Mouse (Mus musculus): ENCODE measurements around the gene Cd19. TPM values are rescaled to one million over a fixed set of nuclear protein-coding genes. Genes with fewer than 3 reads are reported as not detected.

Gene Cd19
- total and polyA plus RNA-seq, 3 experiments, result 132 to 234 (median 141) TPM

- Histone ChIP-seq H3K27me3 (replicated peaks) (no peaks in the 10 kb centered on the region), H3K4me2 (ENCODE audit: insufficient read depth, low read depth, poor library complexity, severe bottlenecking) (no peak overlapping the region), H3K9ac (ENCODE audit: insufficient read depth, low read depth) (no peak overlapping the region), H3K4me1 (ENCODE audit: control insufficient read depth in 1 of 2, insufficient read depth in 2 of 2) (peaks cover 7 to 34% of the 10 kb centered on the region in 2 experiments), H3K79me2 (replicated peaks; ENCODE audit: control insufficient read depth, extremely low read depth, insufficient read depth, poor library complexity, severe bottlenecking) (no peaks in the 10 kb centered on the region), H3K9me3 (replicated peaks; ENCODE audit: low read length) (no peaks in the 10 kb centered on the region), H3K27ac (ENCODE audit: insufficient read depth, low read depth) (no peak overlapping the region), H3K4me3 (replicated peaks in 1 of 3; ENCODE audit: low read depth in 2 of 3, low read length in 2 of 3, poor library complexity in 1 of 3) (no peak overlapping the region), H3K36me3 (replicated peaks in 1 of 2; ENCODE audit: control insufficient read depth in 1 of 2, insufficient read depth in 1 of 2, low read length in 1 of 2) (peaks cover 0 to 11% of the 10 kb centered on the region in 2 experiments)
- DNase-seq (ENCODE audit: extremely low read depth), result no peak
- in situ Hi-C loops (cut with MboI; ENCODE audit: low pct_ligation_motif_present, low pct_unique_long_range_greater_than_20kb, low sequenced_read_pairs) (no loop called here), dilution Hi-C loops (cut with MboI; ENCODE audit: extremely low pct_ligation_motif_present, extremely low pct_unique_long_range_greater_than_20kb, low sequenced_read_pairs) (no loop called here)
- no peak for TF ChIP-seq CHD2 (IDR thresholded peaks at IDR 0.05; ENCODE audit: low read length)
- TF ChIP-seq TCF12 (IDR thresholded peaks at IDR 0.05; ENCODE audit: low read depth, low read length), result no peak
- no peak for TF ChIP-seq ZNF384 (IDR thresholded peaks at IDR 0.05; ENCODE audit: low read depth, low read length)
- no peak for TF ChIP-seq ELF1 (IDR thresholded peaks at IDR 0.05; ENCODE audit: low read depth, low read length)
- no peak for TF ChIP-seq POLR2A (IDR thresholded peaks at IDR 0.05; ENCODE audit: low read depth, low read length)
- TF ChIP-seq ETS1 (conservative IDR thresholded peaks at IDR 0.05; ENCODE audit: low read depth, low read length), result no peak
- no peak for TF ChIP-seq ZKSCAN1 (IDR thresholded peaks at IDR 0.05; ENCODE audit: borderline replicate concordance, low read depth, low read length)
- TF ChIP-seq JUN (IDR thresholded peaks at IDR 0.05; ENCODE audit: insufficient read depth, low read depth, low read length), result no peak
- no peak for TF ChIP-seq NELFE (IDR thresholded peaks at IDR 0.05; ENCODE audit: low read depth, low read length)
- no peak for TF ChIP-seq GABPA (IDR thresholded peaks at IDR 0.05; ENCODE audit: insufficient replicate concordance, low read depth, low read length)
- TF ChIP-seq POLR2AphosphoS2 (IDR thresholded peaks at IDR 0.05; ENCODE audit: low read depth, low read length), result no peak
- TF ChIP-seq USF2 (conservative IDR thresholded peaks at IDR 0.05; ENCODE audit: low read depth, low read length), result no peak
- no peak for TF ChIP-seq IRF4 (IDR thresholded peaks at IDR 0.05; ENCODE audit: low read depth, low read length)
- no peak for TF ChIP-seq ZMIZ1 (IDR thresholded peaks at IDR 0.05; ENCODE audit: low read depth, low read length)
- TF ChIP-seq USF1 (IDR thresholded peaks at IDR 0.05; ENCODE audit: low read depth, low read length), result no peak
- TF ChIP-seq KAT2A (IDR thresholded peaks at IDR 0.05; ENCODE audit: insufficient replicate concordance, low read length), result no peak
- TF ChIP-seq SIN3A (IDR thresholded peaks at IDR 0.05; ENCODE audit: low read length), result no peak
Measured at GRCm38 (mm10) chr7:126458844-126459618, 44.3 kb upstream of the Cd19 start.

GRCm38 (mm10) chr7:126458225-126458624 lies 43.5 kb upstream of the Cd19 start:
- Histone ChIP-seq H3K79me2 (replicated peaks; ENCODE audit: control insufficient read depth, extremely low read depth, insufficient read depth, poor library complexity, severe bottlenecking) (no peaks in the 10 kb centered on the region), H3K4me1 (ENCODE audit: control insufficient read depth in 1 of 2, insufficient read depth in 2 of 2) (peaks cover 7 to 26% of the 10 kb centered on the region in 2 experiments), H3K27me3 (replicated peaks) (no peaks in the 10 kb centered on the region), H3K4me2 (ENCODE audit: insufficient read depth, low read depth, poor library complexity, severe bottlenecking) (no peak overlapping the region), H3K9me3 (replicated peaks; ENCODE audit: low read length) (no peaks in the 10 kb centered on the region), H3K27ac (ENCODE audit: insufficient read depth, low read depth) (no peak overlapping the region), H3K4me3 (replicated peaks in 1 of 3; ENCODE audit: low read depth in 2 of 3, low read length in 2 of 3, poor library complexity in 1 of 3) (no peak overlapping the region), H3K9ac (ENCODE audit: insufficient read depth, low read depth) (no peak overlapping the region), H3K36me3 (replicated peaks in 1 of 2; ENCODE audit: control insufficient read depth in 1 of 2, insufficient read depth in 1 of 2, low read length in 1 of 2) (peaks cover 0 to 11% of the 10 kb centered on the region in 2 experiments)
- dilution Hi-C loops (cut with MboI; ENCODE audit: extremely low pct_ligation_motif_present, extremely low pct_unique_long_range_greater_than_20kb, low sequenced_read_pairs) (no loop called here), in situ Hi-C loops (cut with MboI; ENCODE audit: low pct_ligation_motif_present, low pct_unique_long_range_greater_than_20kb, low sequenced_read_pairs) (no loop called here)
- no peak for TF ChIP-seq HCFC1 (IDR thresholded peaks at IDR 0.05; ENCODE audit: low read depth, low read length)
- no peak for TF ChIP-seq POLR2A (IDR thresholded peaks at IDR 0.05; ENCODE audit: low read depth, low read length)
- TF ChIP-seq RCOR1 (conservative IDR thresholded peaks at IDR 0.05; ENCODE audit: low read depth, low read length), result no peak
- TF ChIP-seq ZC3H11A (IDR thresholded peaks at IDR 0.05; ENCODE audit: low read depth, low read length), result no peak
- no peak for TF ChIP-seq RAD21 (IDR thresholded peaks at IDR 0.05; ENCODE audit: low read depth, low read length)
- TF ChIP-seq USF2 (conservative IDR thresholded peaks at IDR 0.05; ENCODE audit: low read depth, low read length), result no peak
- DNase-seq (ENCODE audit: extremely low read depth), result no peak
